Mouse (Mus musculus) mouse trophoblast stem cell (cell line): ENCODE measurements at regions not wholly inside any gene's neighbourhood (a gene's known extent, or its start where the extent isn't known, plus 50 kb on each side); places are given as distances from the start of the nearest gene placed in this dataset.

Experiments
- in situ Hi-C, 2 experiments: fragments of 300-500 bp; cut with MseI, MboI; formaldehyde crosslinking; loops; 2 replicates in 1 of 2; 3 replicates in 1 of 2; pipeline ENCODE4 v1.15.1; 2025

DNA sequence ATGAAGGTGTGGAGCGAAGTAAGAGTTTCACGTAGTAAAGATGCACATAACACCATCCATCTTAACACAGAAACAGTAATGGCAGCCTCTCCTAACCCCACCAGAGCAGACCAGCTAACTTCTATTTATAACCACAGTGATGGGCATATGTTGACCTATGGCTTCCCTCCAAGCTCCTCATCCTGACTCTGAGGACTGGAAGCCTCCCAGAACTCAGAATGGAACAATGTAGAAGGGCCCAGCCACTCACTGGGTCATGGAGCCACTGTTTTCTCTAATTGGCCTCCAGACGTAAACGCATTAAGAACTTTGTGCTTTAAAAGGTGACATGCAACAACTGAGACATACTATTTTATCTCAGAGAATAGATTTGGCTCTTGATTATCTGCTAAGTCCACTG lies 77.0 kb downstream of the Irs2 start:
- in situ Hi-C loops, result no loop called here

- in situ Hi-C loops, result loop anchor here in 1 of 2 experiments (10.0 kb wide), 1 partner anchor 76 kb away; the partner anchor contains the start of gene Irs2
These were observed 79.4 kb downstream of the Irs2 start for GRCm38 (mm10) chr8:10928836-10929235.

DNA sequence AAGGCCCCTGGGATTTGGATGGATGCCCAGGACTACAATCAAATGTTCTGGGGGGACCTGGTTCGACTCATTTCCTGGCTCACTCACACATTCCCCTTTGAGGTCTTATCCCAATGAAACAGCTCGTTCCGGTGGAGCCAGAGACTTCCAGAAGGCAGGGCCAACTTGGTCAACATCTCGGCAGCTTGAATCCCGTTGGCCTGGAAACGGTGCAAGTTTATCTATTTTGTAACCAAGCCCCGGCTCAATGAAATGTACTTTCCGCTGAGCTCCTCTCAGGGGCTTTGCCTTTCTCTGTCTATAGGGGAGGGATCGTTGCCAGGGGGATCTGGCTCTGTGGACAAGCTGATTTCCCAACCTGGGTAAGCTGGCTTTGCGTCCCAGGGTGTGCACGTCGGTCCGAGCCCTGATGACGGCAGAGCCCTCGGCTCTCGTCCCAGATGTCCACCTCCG lies 79.9 kb downstream of the Irs2 start:
- in situ Hi-C loops, result loop anchor here in 1 of 2 experiments (10.0 kb wide), 1 partner anchor 76 kb away; the partner anchor contains the start of gene Irs2

- in situ Hi-C loops, result loop anchor here in 1 of 2 experiments (10.0 kb wide), 1 partner anchor 78 kb away; the partner anchor contains the start of gene Irs2
These were observed 81.1 kb downstream of the Irs2 start for GRCm38 (mm10) chr8:10927187-10927586.

DNA sequence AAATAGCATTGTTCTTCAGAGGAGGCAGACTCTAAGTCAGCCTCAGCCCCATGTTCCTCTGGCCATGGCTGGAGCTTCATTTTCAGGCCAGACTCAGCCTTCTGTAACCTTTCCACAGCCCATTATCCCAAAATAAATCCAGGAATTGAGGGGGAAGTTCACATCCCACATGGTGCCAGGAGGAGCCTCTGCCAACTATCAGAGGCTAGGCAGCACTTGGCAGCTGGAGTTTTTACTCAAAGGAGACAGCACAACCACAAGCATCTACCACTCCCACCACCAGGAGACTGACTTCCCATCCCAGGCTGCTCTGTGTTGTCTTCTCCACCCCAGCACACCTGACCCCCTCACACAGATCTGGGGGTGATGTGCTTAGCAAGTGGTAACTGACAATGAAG lies 81.7 kb downstream of the Irs2 start:
- in situ Hi-C loops, result loop anchor here in 1 of 2 experiments (10.0 kb wide), 1 partner anchor 78 kb away; the partner anchor contains the start of gene Irs2

GRCm38 (mm10) chr8:10925582-10926517 lies 82.4 kb downstream of the Irs2 start:
- in situ Hi-C loops, result loop anchor here in 1 of 2 experiments (10.0 kb wide), 1 partner anchor 79 kb away; the partner anchor contains the start of gene Irs2

DNA sequence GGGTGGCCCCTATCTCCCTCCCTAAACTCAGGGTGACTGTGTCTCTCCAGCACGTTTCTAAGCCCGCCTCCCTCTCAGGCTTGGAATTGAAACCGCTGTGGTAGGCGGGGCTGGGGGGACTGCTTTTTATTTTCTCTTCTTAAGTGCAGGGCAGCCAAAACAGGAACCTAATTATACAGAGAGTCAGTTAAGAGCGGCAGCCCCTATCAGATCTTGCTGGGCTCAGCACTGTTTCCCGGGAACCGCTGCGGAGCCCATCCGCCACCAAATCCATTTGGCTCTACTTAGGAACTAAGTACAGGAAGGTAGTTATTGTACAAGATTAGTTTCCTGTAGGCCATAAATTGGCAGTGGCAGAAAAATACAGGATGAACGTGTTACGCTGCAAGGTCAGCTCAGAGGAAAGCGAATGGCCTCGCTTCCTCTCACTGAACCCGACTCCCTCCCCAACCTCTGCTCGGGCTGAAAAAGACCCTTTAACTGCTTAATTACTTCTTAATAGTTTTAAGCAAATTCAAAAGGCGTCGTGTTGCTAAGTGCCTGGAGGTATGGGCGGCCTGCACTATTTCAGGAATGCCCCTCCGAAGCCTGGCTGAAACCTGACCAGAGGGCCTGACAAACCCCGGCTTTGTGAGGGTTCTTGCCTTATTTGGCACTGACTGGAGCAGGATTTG lies 83.6 kb downstream of the Irs2 start:
- in situ Hi-C loops, result loop anchor here in 1 of 2 experiments (10.0 kb wide), 1 partner anchor 80 kb away; the partner anchor contains the start of gene Irs2

- in situ Hi-C loops, result loop anchor here in 1 of 2 experiments (10.0 kb wide), 1 partner anchor 81 kb away; the partner anchor contains the start of gene Irs2
These were observed 84.2 kb downstream of the Irs2 start for GRCm38 (mm10) chr8:10924001-10924490.

DNA sequence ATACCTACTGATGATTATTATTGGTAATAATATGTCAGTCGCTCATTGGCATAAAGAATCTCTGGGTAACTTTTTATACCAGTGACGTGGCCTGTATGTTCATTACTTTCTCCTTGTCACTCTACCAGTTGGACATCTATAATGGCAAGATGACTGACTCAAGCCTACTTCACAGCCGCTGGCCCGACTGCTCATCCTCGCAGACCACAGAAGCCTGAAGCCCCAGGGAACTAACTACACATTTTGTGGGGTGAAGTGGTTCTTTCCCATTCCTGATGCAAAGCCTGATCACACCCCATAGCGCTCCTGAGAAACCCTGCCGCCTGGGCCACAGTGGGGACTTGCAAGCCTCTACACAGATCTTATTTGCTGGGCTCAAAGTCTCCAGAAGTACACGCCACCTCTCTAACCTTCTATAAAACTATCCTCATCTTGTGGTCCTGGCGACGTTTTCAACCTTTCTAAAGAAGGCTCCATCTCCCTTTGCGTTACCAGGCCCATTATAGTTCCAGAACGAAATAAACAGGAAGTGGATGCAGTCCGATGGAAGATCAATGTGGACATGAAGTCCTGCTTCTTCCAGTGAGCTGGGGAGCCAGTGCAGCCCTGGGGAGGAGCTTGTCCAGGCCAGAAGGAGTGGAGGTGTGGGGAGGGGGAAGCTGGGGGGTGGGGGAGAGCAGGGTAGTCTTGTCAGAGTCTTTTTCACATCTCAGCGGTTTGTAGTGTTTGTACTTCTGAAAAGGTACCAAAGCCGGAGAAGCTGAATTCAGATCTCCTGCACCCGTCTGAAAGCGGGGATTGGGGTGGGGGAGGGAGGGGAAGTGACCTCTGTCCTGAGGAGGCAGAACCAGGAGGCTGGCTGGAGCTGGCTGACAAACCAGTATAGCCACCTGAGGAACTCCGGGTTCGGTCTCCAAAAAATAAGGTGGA lies 84.9 kb downstream of the Irs2 start:
- in situ Hi-C loops, result loop anchor here in 1 of 2 experiments (10.0 kb wide), 1 partner anchor 81 kb away; the partner anchor contains the start of gene Irs2

- in situ Hi-C loops, result loop anchor here in 1 of 2 experiments (10.0 kb wide), 1 partner anchor 82 kb away; the partner anchor contains the start of gene Irs2
These were observed 85.8 kb downstream of the Irs2 start for GRCm38 (mm10) chr8:10922209-10923030.

DNA sequence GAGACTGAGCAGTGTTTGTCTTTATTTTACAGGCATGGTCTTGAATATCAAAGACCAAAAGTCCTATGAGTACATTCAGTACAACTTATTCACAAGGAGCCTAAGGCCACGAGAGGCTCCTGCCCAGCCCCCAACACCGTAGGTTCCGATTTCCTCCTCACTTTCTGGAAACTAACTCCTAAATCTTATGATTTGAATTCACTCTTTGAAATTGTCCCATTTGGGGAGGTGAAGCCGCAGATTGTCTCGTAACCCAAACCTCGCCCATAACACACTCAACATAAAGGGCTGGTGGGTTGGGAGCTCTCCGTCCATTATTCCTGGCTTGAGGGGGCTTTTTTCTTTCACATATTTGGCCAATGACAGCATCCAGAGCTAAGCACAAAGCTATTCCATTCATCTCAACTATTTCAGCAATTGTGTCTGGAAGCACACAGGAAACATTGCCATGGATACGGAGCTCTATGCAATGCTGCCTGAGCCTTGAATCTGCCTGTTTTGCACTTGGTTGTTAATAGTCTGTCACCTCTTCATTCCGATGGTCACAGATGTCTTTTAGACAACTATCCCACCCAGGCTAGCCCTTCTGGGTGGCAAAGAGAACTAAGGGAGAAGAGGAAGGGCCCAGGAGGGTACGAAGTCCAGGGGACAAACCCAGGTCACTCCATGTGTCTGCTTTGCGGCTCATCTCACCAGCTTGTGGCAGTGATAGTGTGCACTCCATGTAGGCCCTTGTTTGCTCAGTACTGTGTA lies 86.6 kb downstream of the Irs2 start:
- in situ Hi-C loops, result loop anchor here in 1 of 2 experiments (10.0 kb wide), 1 partner anchor 83 kb away; the partner anchor contains the start of gene Irs2

DNA sequence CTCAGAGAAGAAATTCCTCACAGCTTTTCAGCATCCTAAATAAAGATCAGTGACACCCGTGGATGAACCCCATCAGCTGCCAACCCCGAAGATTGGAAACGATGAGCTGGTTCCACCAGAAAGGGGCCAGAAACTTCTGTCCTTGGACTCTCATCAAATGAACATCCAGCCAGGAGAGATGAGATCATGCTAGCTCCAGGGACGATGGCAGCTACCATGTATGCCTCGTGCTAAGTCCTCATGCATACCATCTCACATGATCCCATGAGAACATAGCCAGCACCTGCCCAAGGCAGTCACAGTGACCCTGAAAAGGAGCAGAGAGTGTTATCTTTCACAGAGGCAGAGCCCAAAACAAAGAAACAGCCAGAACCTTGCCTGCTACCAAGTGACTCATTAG lies 88.6 kb downstream of the Irs2 start:
- in situ Hi-C loops, result loop anchor here in 1 of 2 experiments (10.0 kb wide), 1 partner anchor 85 kb away; the partner anchor contains the start of gene Irs2

DNA sequence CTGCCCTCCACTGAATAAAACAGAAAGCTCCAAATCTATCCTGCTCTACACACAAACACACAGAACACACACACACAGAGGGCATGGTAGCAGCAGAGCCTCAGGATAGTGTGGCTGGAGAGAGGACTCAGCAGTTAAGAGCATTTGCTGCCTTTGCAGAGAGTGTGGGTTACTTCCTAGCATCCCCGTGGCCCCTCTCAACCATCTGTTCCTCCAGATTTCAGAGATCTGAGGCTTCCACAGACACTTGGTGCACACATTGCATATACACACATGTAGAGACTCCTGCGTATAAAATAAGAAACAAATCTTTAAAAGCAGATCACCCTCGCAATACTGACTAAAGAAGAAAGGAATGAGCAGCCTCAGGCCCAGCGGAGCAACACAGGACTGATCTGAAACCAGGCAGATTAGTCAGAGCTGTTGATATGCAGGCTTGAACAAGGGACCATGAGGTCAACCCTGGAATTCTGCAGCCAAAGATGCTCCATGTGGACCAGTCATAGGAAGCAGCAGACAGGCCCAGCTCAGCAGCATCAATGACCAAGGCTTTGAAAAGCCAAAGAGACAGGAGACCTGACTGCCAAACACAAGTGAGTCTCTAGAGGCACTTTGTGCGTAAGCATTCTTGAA lies 89.7 kb downstream of the Irs2 start:
- in situ Hi-C loops, result no loop called here

DNA sequence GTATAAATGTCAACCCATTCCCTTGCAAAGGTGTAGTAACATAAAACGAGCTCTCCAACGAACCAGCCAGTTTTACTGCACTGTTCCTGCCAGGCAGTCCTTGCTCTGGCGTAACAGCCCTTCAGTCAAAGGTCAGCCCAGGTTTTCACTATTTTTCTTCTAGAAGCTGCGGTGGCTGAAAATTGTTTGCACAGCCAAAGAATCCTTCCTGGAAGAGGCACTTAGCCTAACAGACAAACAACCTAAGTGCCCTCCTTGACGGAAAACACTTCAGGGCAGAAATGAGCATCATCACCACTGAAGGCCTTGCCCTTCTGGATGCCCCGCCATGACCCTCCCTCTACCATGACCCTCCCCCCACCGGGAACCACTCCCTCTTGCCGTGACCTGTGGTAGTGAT lies 93.6 kb downstream of the Irs2 start:
- in situ Hi-C loops, result no loop called here

GRCm38 (mm10) chr8:10912436-10912835 lies 95.8 kb downstream of the Irs2 start:
- in situ Hi-C loops, result no loop called here

DNA sequence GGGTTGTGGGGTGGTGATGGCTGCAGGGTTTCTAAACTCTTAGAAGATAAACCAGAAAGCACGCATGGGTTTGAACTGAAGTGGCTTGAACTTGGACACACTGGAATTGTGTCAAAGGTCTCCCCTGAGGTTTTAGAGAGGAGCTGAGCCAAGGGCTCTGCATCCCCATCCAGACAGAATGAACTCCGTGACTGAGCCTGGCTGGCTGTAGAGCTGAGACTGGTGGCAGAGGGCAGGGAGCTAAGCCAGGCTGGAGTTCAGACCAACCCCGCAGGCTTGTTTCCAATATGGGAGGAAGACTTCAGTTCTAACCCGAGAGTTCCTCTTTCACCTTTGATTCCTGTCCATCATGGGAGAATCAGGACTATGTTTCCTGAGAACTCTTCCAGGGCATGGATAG lies 96.9 kb downstream of the Irs2 start:
- in situ Hi-C loops, result no loop called here

DNA sequence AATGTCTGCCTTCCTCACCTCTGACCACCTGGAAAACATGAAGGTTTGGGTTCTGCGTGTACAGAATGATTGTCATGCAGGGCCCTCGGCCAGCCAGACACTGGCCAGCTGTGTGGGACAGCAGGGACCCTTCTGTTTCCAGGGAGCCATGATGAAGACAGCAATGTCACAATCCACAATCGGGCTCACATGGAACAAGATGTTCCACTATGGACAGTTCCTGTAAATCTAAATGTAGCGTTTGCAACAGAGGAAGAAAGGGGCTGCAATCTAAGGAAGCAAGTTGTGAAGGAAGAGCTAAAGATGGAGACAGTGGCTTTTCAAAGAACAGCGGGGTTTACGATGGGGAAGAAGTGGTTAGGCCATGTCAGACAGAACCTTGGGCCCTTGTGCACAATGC lies 97.3 kb downstream of the Irs2 start:
- in situ Hi-C loops, result no loop called here

DNA sequence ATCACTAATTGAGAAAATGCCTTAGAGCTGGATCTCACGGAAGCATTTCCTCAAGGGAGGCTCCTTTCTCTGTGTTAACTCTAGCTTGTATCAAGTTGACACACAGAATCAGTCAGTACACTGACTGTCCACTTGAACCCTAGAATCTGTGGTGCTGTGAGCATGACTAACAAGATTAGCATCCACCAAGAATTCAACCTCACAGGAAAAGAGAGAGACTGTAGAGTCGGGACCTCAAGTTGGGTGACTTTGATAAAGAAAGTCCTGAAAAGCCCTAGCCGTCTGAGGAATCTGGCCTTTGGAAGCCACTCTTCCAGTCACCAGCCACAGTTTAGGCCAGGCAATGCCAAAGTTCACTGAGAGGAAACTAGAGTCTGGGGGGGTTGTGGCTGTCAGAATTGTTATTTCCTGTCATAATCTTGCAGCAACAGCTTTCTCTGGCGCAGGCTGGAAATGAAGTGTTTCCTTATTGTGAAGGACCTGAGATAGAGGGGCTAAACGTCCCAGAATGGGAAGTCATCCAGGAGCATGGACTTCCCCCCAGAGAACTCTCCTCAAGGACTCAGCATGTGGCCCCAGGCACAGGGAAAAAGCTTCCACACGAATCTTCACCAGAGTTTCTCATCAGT lies 97.9 kb downstream of the Irs2 start:
- in situ Hi-C loops, result no loop called here
